Mouse (Mus musculus): Measurements from ENCODE around the gene Omt2a. TPM values are rescaled to one million over a fixed set of nuclear protein-coding genes. Genes with fewer than 3 reads are reported as not detected.
"Not testable (repeated sequence)": the region's sequence is repeated elsewhere in the genome, so short reads cannot be mapped to it uniquely, and the experiment has no call there.

Gene Omt2a
- not detected in 2 replicates for polyA plus RNA-seq (2015; fragmentation: Nextera tagmentation; extraction: Ambion mirVana)

GRCm38 (mm10) chr9:78314696-78315095, at the start of gene Omt2a:
Gene Omt2a (minus strand): TSS chr9:78314796.
- 85% methylated on average over 2 of the region's 2 CpGs for WGBS
- H3K9ac ChIP-seq (ENCODE audit: low read length), result no peak within 1 kb of the TSS

GRCm38 (mm10) chr9:78363374-78363773, 48.8 kb upstream of the Omt2a start:
- no peak overlapping the region for H3K4me2 ChIP-seq (ENCODE audit: low read depth, low read length)
- H3K27me3 ChIP-seq (ENCODE audit: control insufficient read depth, insufficient read depth, low read length), result no peaks in the 10 kb centered on the region
- H3K9ac ChIP-seq (ENCODE audit: low read length), result no peak overlapping the region
- H3K4me3 ChIP-seq (replicated peaks; ENCODE audit: low read length), result no peak overlapping the region
- ATAC-seq (ENCODE audit: insufficient read depth, low FRiP score), result no peak
- H3K36me3 ChIP-seq (ENCODE audit: control insufficient read depth, insufficient read depth, low read length), result no peaks in the 10 kb centered on the region
- no peaks in the 10 kb centered on the region for H3K9me3 ChIP-seq (replicated peaks; ENCODE audit: control insufficient read depth, low read length)
- WGBS, result 61% methylated on average over 6 of the region's 6 CpGs
- no peaks in the 10 kb centered on the region; the same call in 1 of the 2 replicates for H3K4me1 ChIP-seq (ENCODE audit: control insufficient read depth, insufficient read depth, low read length)
- no peak overlapping the region for H3K27ac ChIP-seq (ENCODE audit: low read length)

More at GRCm38 (mm10) chr9:78314696-78315095, at the start of gene Omt2a:
- no peak within 1 kb of the TSS for H3K4me2 ChIP-seq (ENCODE audit: low read depth, low read length)
- H3K27me3 ChIP-seq (ENCODE audit: control insufficient read depth, insufficient read depth, low read length), result no peaks in the 10 kb centered on the region
- no peaks in the 10 kb centered on the region for H3K36me3 ChIP-seq (ENCODE audit: control insufficient read depth, insufficient read depth, low read length)
- no peak for ATAC-seq (ENCODE audit: insufficient read depth, low FRiP score)
- H3K27ac ChIP-seq (ENCODE audit: low read length), result no peak within 1 kb of the TSS
- no peaks in the 10 kb centered on the region for H3K9me3 ChIP-seq (replicated peaks; ENCODE audit: control insufficient read depth, low read length)
- no peaks in the 10 kb centered on the region for H3K4me1 ChIP-seq (ENCODE audit: control insufficient read depth, insufficient read depth, low read length)
- H3K4me3 ChIP-seq (replicated peaks; ENCODE audit: low read length), result no peak within 1 kb of the TSS

- 47% methylated on average over 2 of the region's 2 CpGs for WGBS
- no peak overlapping the region for H3K4me2 ChIP-seq (ENCODE audit: low read depth, low read length)
- H3K27me3 ChIP-seq (ENCODE audit: control insufficient read depth, insufficient read depth, low read length), result no peaks in the 10 kb centered on the region
- no peaks in the 10 kb centered on the region for H3K4me1 ChIP-seq (ENCODE audit: control insufficient read depth, insufficient read depth, low read length)
- H3K9me3 ChIP-seq (replicated peaks; ENCODE audit: control insufficient read depth, low read length), result no peaks in the 10 kb centered on the region
- no peak for ATAC-seq (ENCODE audit: insufficient read depth, low FRiP score)
- no peak overlapping the region for H3K27ac ChIP-seq (ENCODE audit: low read length)
- H3K36me3 ChIP-seq (ENCODE audit: control insufficient read depth, insufficient read depth, low read length), result no peaks in the 10 kb centered on the region
- H3K4me3 ChIP-seq (replicated peaks; ENCODE audit: low read length), result no peak overlapping the region
- H3K9ac ChIP-seq (ENCODE audit: low read length), result no peak overlapping the region
Observed at GRCm38 (mm10) chr9:78360484-78360872, 45.9 kb upstream of the Omt2a start.

DNA sequence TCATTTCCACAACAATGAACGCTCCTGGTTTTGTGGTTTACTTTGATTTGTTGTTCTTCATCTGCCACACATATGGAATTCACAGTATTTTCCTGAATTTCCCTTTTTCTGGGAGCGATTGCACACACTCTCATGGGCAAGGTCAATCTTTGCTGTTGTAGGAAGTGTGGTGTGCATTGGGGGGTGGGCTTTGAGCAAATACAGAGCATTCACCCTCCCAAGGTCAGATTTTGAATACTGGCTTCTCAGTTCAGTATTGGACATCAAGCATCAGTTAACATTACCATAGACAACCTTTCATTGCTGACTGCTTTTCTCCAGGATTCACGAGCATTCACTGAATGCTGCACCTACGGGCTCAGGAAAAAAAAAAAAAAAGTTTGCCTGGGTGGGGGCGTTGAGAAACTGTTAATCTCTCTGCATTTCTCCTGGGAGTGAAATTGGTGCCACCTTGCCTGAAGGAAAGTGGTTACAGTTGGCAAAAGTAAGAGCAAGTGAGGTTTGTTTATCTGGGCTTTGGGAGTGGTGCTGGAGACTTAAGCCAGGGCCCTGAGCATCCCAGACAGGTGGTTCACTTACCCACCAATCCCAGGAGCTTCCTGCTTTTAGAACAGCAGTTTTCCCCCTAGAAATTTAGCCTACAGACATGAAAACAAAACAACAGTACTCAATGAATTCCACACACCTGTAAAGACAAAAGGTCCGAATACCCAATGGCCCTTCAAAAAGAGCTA, 45.3 kb upstream of the Omt2a start:
- WGBS, result 78% methylated on average over 6 of the region's 6 CpGs
- no peak for ATAC-seq (ENCODE audit: insufficient read depth, low FRiP score)
- no peaks in the 10 kb centered on the region for H3K36me3 ChIP-seq (ENCODE audit: control insufficient read depth, insufficient read depth, low read length)
- no peak overlapping the region for H3K27ac ChIP-seq (ENCODE audit: low read length)
- no peak overlapping the region for H3K9ac ChIP-seq (ENCODE audit: low read length)
- no peaks in the 10 kb centered on the region for H3K27me3 ChIP-seq (ENCODE audit: control insufficient read depth, insufficient read depth, low read length)
- H3K4me1 ChIP-seq (ENCODE audit: control insufficient read depth, insufficient read depth, low read length), result no peaks in the 10 kb centered on the region
- H3K4me3 ChIP-seq (replicated peaks; ENCODE audit: low read length), result no peak overlapping the region
- H3K4me2 ChIP-seq (ENCODE audit: low read depth, low read length), result no peak overlapping the region
- H3K9me3 ChIP-seq (replicated peaks; ENCODE audit: control insufficient read depth, low read length), result no peaks in the 10 kb centered on the region

DNA sequence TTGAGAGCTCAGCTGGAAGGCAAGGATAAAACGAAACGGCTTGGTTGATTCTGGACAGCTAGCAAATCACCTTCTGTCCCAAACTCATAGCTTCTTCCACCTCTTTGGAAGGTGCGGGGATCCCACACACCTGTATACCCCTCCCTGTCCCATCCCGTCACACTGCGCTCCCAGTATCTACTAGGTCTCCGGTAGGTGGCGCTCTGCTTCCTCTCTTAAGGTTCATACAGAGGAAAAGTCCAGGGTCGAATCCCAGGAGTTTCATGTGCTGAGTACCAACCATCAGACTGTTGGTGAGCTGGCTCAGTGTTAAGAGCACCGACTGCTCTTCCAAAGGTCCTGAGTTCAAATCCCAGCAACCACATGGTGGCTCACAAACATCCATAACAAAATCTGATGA, 43.5 kb upstream of the Omt2a start:
- Histone ChIP-seq H3K9me3 (replicated peaks; ENCODE audit: control insufficient read depth, low read length) (no peaks in the 10 kb centered on the region), H3K4me3 (replicated peaks; ENCODE audit: low read length) (no peak overlapping the region), H3K36me3 (ENCODE audit: control insufficient read depth, insufficient read depth, low read length) (no peaks in the 10 kb centered on the region), H3K4me1 (ENCODE audit: control insufficient read depth, insufficient read depth, low read length) (no peaks in the 10 kb centered on the region), H3K4me2 (ENCODE audit: low read depth, low read length) (no peak overlapping the region), H3K27me3 (ENCODE audit: control insufficient read depth, insufficient read depth, low read length) (no peaks in the 10 kb centered on the region), H3K9ac (ENCODE audit: low read length) (no peak overlapping the region), H3K27ac (ENCODE audit: low read length) (no peak overlapping the region)
- 15% methylated on average over 9 of the region's 9 CpGs for WGBS
- no peak for ATAC-seq (ENCODE audit: insufficient read depth, low FRiP score)

- no peak within 1 kb of the TSS for H3K4me2 ChIP-seq (ENCODE audit: low read depth, low read length)
- H3K9me3 ChIP-seq (replicated peaks; ENCODE audit: control insufficient read depth, low read length), result no peaks in the 10 kb centered on the region
- no peaks in the 10 kb centered on the region for H3K4me1 ChIP-seq (ENCODE audit: control insufficient read depth, insufficient read depth, low read length)
- no peak within 1 kb of the TSS for H3K4me3 ChIP-seq (replicated peaks; ENCODE audit: low read length)
- ATAC-seq (ENCODE audit: insufficient read depth, low FRiP score), result no peak
- 84% methylated on average over 8 of the region's 8 CpGs for WGBS
- H3K27ac ChIP-seq (ENCODE audit: low read length), result no peak within 1 kb of the TSS
- no peak within 1 kb of the TSS for H3K9ac ChIP-seq (ENCODE audit: low read length)
- H3K36me3 ChIP-seq (ENCODE audit: control insufficient read depth, insufficient read depth, low read length), result no peaks in the 10 kb centered on the region
- no peaks in the 10 kb centered on the region for H3K27me3 ChIP-seq (ENCODE audit: control insufficient read depth, insufficient read depth, low read length)
Observed at GRCm38 (mm10) chr9:78355611-78356010, 41.0 kb upstream of the Omt2a start, which contains the start of gene Gsta2. Gene Gsta2 (minus strand): TSS chr9:78355788.

DNA sequence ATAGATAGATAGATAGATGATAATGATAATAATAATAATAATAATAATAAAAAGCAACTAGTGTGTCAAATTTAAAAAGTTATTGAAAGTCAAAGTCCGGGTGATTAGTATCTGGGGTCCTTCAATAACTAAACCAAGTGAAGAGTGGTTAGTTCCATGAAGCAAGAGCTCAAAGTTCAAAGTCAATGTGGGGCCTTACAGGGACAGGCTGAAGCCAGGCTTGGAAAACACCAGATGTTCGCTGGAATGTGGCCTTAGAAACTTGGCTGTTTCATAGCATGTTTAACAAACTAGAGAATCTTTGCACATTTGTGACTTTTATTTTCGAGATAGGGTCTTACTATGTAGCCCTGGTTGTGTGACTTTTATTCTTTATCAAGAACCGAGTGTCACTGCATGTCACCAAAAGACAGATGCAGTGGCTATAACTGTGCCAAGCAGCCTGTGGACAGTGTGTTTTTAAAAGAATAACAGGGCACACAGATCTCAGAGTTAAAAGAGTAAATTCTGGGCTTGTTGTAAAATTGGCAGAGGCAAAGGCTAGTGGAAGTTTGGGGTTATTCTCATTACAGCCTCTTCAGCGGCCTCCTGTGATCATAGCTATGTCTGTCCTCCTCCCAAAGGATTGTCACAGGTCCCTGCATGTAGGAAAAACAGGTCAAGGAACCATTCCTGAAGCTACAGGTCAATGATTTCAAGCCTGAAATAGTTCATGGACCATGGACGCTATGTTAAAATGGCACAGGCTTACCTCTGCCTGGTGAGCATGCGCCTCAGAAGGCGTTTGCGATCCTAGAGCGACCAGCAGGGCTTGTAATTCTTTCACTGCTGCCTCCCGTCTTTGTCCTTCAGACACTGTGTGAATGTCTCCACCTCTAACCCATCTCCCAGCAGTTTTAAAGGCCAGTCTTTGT, 40.3 kb upstream of the Omt2a start:
- H3K9me3 ChIP-seq (replicated peaks; ENCODE audit: control insufficient read depth, low read length), result no peaks in the 10 kb centered on the region
- no peaks in the 10 kb centered on the region for H3K27me3 ChIP-seq (ENCODE audit: control insufficient read depth, insufficient read depth, low read length)
- no peaks in the 10 kb centered on the region for H3K36me3 ChIP-seq (ENCODE audit: control insufficient read depth, insufficient read depth, low read length)
- ATAC-seq (ENCODE audit: insufficient read depth, low FRiP score), result no peak
- no peak overlapping the region for H3K4me3 ChIP-seq (replicated peaks; ENCODE audit: low read length)
- H3K4me2 ChIP-seq (ENCODE audit: low read depth, low read length), result no peak overlapping the region
- no peak overlapping the region for H3K9ac ChIP-seq (ENCODE audit: low read length)
- no peaks in the 10 kb centered on the region for H3K4me1 ChIP-seq (ENCODE audit: control insufficient read depth, insufficient read depth, low read length)
- WGBS, result 75% methylated on average over 11 of the region's 11 CpGs
- H3K27ac ChIP-seq (ENCODE audit: low read length), result no peak overlapping the region

GRCm38 (mm10) chr9:78351504-78352220, 37.1 kb upstream of the Omt2a start:
- Histone ChIP-seq H3K9ac (ENCODE audit: low read length) (no peak overlapping the region), H3K4me3 (replicated peaks; ENCODE audit: low read length) (no peak overlapping the region), H3K36me3 (ENCODE audit: control insufficient read depth, insufficient read depth, low read length) (no peaks in the 10 kb centered on the region), H3K9me3 (replicated peaks; ENCODE audit: control insufficient read depth, low read length) (no peaks in the 10 kb centered on the region), H3K27me3 (ENCODE audit: control insufficient read depth, insufficient read depth, low read length) (no peaks in the 10 kb centered on the region), H3K27ac (ENCODE audit: low read length) (no peak overlapping the region), H3K4me1 (ENCODE audit: control insufficient read depth, insufficient read depth, low read length) (no peaks in the 10 kb centered on the region), H3K4me2 (ENCODE audit: low read depth, low read length) (no peak overlapping the region)
- WGBS, result 73% methylated on average over 6 of the region's 6 CpGs
- no peak for ATAC-seq (ENCODE audit: insufficient read depth, low FRiP score)

GRCm38 (mm10) chr9:78350007-78350406, 35.4 kb upstream of the Omt2a start:
- H3K9me3 ChIP-seq (replicated peaks; ENCODE audit: control insufficient read depth, low read length); H3K4me3 ChIP-seq (replicated peaks; ENCODE audit: low read length); ATAC-seq (ENCODE audit: insufficient read depth, low FRiP score); H3K9ac ChIP-seq (ENCODE audit: low read length); H3K27me3 ChIP-seq (ENCODE audit: control insufficient read depth, insufficient read depth, low read length); H3K36me3 ChIP-seq (ENCODE audit: control insufficient read depth, insufficient read depth, low read length); H3K4me1 ChIP-seq (ENCODE audit: control insufficient read depth, insufficient read depth, low read length); H3K4me2 ChIP-seq (ENCODE audit: low read depth, low read length); H3K27ac ChIP-seq (ENCODE audit: low read length): not testable (repeated sequence)

Data from stomach, embryonic 16.5 days (tissue).